In genomic region chr6:85137217-85138035, GRCm38 (mm10) we compare ENCODE assay signal across 7 mouse cellular contexts. TPM values are rescaled to one million over a fixed set of nuclear protein-coding genes. Genes with fewer than 3 reads are reported as not detected.
DNase-seq lines count a peak whose midpoint lies in the region; ATAC-seq lines count a peak whose summit lies in the region.

Spr (minus strand) TSS chr6:85137766.

- no peaks in the 10 kb centered on the region for H3K4me1 ChIP-seq in embryonic facial prominence, embryonic 11.5 days (ENCODE audit: control insufficient read depth, insufficient read depth, low read length)
- H3K4me1 ChIP-seq in limb, embryonic 11.5 days (ENCODE audit: control insufficient read depth, insufficient read depth, low read length) = no peaks in the 10 kb centered on the region
- no peaks in the 10 kb centered on the region for H3K4me1 ChIP-seq in midbrain, embryonic 14.5 days (ENCODE audit: control insufficient read depth, insufficient read depth, low read length)

- under 1% methylated on average over 49 of the region's 49 CpGs for WGBS in embryonic facial prominence, embryonic 11.5 days
- whole genome bisulfite sequencing in limb, embryonic 11.5 days = 0% methylated on average over 49 of the region's 49 CpGs
- under 1% methylated on average over 49 of the region's 49 CpGs for WGBS in midbrain, embryonic 14.5 days

- no peaks in the 10 kb centered on the region for H3K9me3 ChIP-seq in embryonic facial prominence, embryonic 11.5 days (replicated peaks; ENCODE audit: control insufficient read depth, low read length)
- H3K9me3 ChIP-seq in limb, embryonic 11.5 days (ENCODE audit: control insufficient read depth, low read length) = no peaks in the 10 kb centered on the region
- no peaks in the 10 kb centered on the region for H3K9me3 ChIP-seq in midbrain, embryonic 14.5 days (ENCODE audit: control insufficient read depth, low read length)

- peak within 1 kb of the TSS; percentile 83 for H3K9ac ChIP-seq in embryonic facial prominence, embryonic 11.5 days (replicated peaks; ENCODE audit: low read length)
- H3K9ac ChIP-seq in limb, embryonic 11.5 days (ENCODE audit: low read length) = peak within 1 kb of the TSS; percentile 85
- H3K9ac ChIP-seq in midbrain, embryonic 14.5 days (replicated peaks; ENCODE audit: low read length) = peak within 1 kb of the TSS; percentile 65

- peak; percentile 96 for DNase-seq in adrenal gland, postnatal 14 days
- DNase-seq in embryonic facial prominence, embryonic 11.5 days (ENCODE audit: low spot score) = peak; percentile 93
- peak; percentile 100 for DNase-seq in heart, adult 11 months
- peak; percentile 97 for DNase-seq in kidney, adult 18-20 months
- peak; percentile 90 for DNase-seq in limb, embryonic 11.5 days (ENCODE audit: low spot score)
- peak; percentile 90 for DNase-seq in midbrain, embryonic 14.5 days
- DNase-seq in spleen, adult 18-20 months = peak; percentile 67 to 80

- H3K4me3 ChIP-seq in embryonic facial prominence, embryonic 11.5 days (ENCODE audit: low read depth, low read length) = peak within 1 kb of the TSS; percentile 71
- H3K4me3 ChIP-seq in limb, embryonic 11.5 days (ENCODE audit: low read depth, low read length) = peak within 1 kb of the TSS; percentile 90
- peak within 1 kb of the TSS; percentile 69 for H3K4me3 ChIP-seq in midbrain, embryonic 14.5 days (replicated peaks; ENCODE audit: low read depth, low read length)

- peak; percentile 83 for ATAC-seq in embryonic facial prominence, embryonic 11.5 days (replicated peaks; ENCODE audit: insufficient number of reproducible peaks, low FRiP score, low TSS enrichment, low read depth)
- peak; percentile 87 for ATAC-seq in limb, embryonic 11.5 days (ENCODE audit: insufficient number of reproducible peaks, low FRiP score, low TSS enrichment, low read depth)
- peak; percentile 86 for ATAC-seq in midbrain, embryonic 14.5 days (ENCODE audit: low FRiP score, low TSS enrichment)

- no peaks in the 10 kb centered on the region for H3K36me3 ChIP-seq in embryonic facial prominence, embryonic 11.5 days (replicated peaks; ENCODE audit: control insufficient read depth, insufficient read depth, low read depth, low read length)
- H3K36me3 ChIP-seq in limb, embryonic 11.5 days (ENCODE audit: control insufficient read depth, insufficient read depth, low read length) = peaks cover 2% of the 10 kb centered on the region; the same call in 1 of the 2 replicates
- no peaks in the 10 kb centered on the region for H3K36me3 ChIP-seq in midbrain, embryonic 14.5 days (ENCODE audit: control insufficient read depth, insufficient read depth, low read length)

- no peaks in the 10 kb centered on the region for H3K27me3 ChIP-seq in embryonic facial prominence, embryonic 11.5 days (ENCODE audit: control insufficient read depth, insufficient read depth, low read length)
- no peaks in the 10 kb centered on the region for H3K27me3 ChIP-seq in limb, embryonic 11.5 days (ENCODE audit: control insufficient read depth, insufficient read depth, low read length)
- no peaks in the 10 kb centered on the region for H3K27me3 ChIP-seq in midbrain, embryonic 14.5 days (ENCODE audit: control insufficient read depth, insufficient read depth, low read length)

- peak within 1 kb of the TSS; percentile 45 for H3K4me2 ChIP-seq in embryonic facial prominence, embryonic 11.5 days (ENCODE audit: low read depth, low read length)
- H3K4me2 ChIP-seq in limb, embryonic 11.5 days (ENCODE audit: low read depth, severe bottlenecking) = peak within 1 kb of the TSS; percentile 71
- H3K4me2 ChIP-seq in midbrain, embryonic 14.5 days (ENCODE audit: low read length) = peak within 1 kb of the TSS; percentile 75

- H3K27ac ChIP-seq in embryonic facial prominence, embryonic 11.5 days (replicated peaks; ENCODE audit: low read depth, low read length) = peak within 1 kb of the TSS; percentile 84
- H3K27ac ChIP-seq in limb, embryonic 11.5 days (replicated peaks; ENCODE audit: low read depth, low read length) = peak within 1 kb of the TSS; percentile 81
- peak within 1 kb of the TSS; percentile 86 for H3K27ac ChIP-seq in midbrain, embryonic 14.5 days (replicated peaks; ENCODE audit: low read depth, low read length)

RNA-seq across cellular contexts. Expression of gene Spr, which starts in this region (rescaled TPM):
- total RNA-seq in adrenal gland, postnatal 14 days (2021) = 60.3 and 64.5 TPM in 2 replicates
- polyA plus RNA-seq in embryonic facial prominence, embryonic 11.5 days (2014; fragmentation: Nextera tagmentation; extraction: Ambion mirVana) = 54.5 and 62.2 TPM in 2 replicates
- polyA plus RNA-seq in limb, embryonic 11.5 days (2014; fragmentation: Nextera tagmentation; extraction: Ambion mirVana) = 63.3 and 77.8 TPM in 2 replicates
- polyA plus RNA-seq in midbrain, embryonic 14.5 days (2014; fragmentation: Nextera tagmentation; extraction: Ambion mirVana) = 36.5 and 43.3 TPM in 2 replicates

Comparison
In these comparisons a context has a peak if more than half of its experiments do, and no peak if none do; other contexts are left out.
1. Peak in every context shown above with its lines: DNase-seq, ATAC-seq, H3K4me3 ChIP-seq and H3K27ac ChIP-seq.